Mouse (Mus musculus) liver, postnatal 0 days (tissue): ENCODE results near the gene Zg16. TPM values are rescaled to one million over a fixed set of nuclear protein-coding genes. Genes with fewer than 3 reads are reported as not detected.

ENCODE experiments used
- ATAC-seq: fragments of 200-750 bp; cut with Nextera tagmentation; 2 replicates; pipeline ENCODE4 v1.8.0; 2017; ENCODE audit warnings: mild to moderate bottlenecking, moderate library complexity
- DNase-seq: peaks from one replicate; pipeline ENCODE4 v3.0.0-alpha.2; 2016
- H3K27ac ChIP-seq: fragments of 300-500 bp; sonication (generic); 2 replicates; pipeline ENCODE4 v1.5.1; 2014; ENCODE audit warnings: antibody characterized with exemption, moderate library complexity, mild to moderate bottlenecking, low read depth
- H3K27me3 ChIP-seq: fragments of 300-500 bp; sonication (generic); 2 replicates; pipeline ENCODE4 v1.6.1; 2014; ENCODE audit warnings: low read length, control low read depth, mixed read lengths; ENCODE audit not compliant: insufficient read depth
- H3K36me3 ChIP-seq: fragments of 300-500 bp; sonication (generic); replicated peaks from 2 replicates; pipeline ENCODE4 v1.6.1; 2014; ENCODE audit warnings: mild to moderate bottlenecking, control low read depth, low read length, moderate library complexity, mixed read lengths; ENCODE audit not compliant: insufficient read depth
- H3K4me1 ChIP-seq: fragments of 300-500 bp; sonication (generic); 2 replicates; pipeline ENCODE4 v1.6.1; 2014; ENCODE audit warnings: antibody characterized with exemption, mild to moderate bottlenecking, control low read depth; ENCODE audit not compliant: insufficient read depth
- H3K4me2 ChIP-seq: fragments of 300-500 bp; sonication (generic); 2 replicates; pipeline ENCODE4 v1.6.1; 2014; ENCODE audit warnings: low read depth, mild to moderate bottlenecking, low read length, moderate library complexity, mixed read lengths
- H3K4me3 ChIP-seq: fragments of 300-500 bp; sonication (generic); 2 replicates; pipeline ENCODE4 v1.5.1; 2014; ENCODE audit warnings: low read depth, low read length
- H3K9ac ChIP-seq: fragments of 300-500 bp; sonication (generic); replicated peaks from 2 replicates; pipeline ENCODE4 v1.6.1; 2014; ENCODE audit warnings: mild to moderate bottlenecking, moderate library complexity
- H3K9me3 ChIP-seq: fragments of 300-500 bp; sonication (generic); 2 replicates; pipeline ENCODE4 v1.6.1; 2016; ENCODE audit warnings: mild to moderate bottlenecking, control low read depth, low read length, mixed read lengths
- CTCF ChIP-seq: sonication (generic); IDR thresholded peaks from 2 replicates; pipeline ENCODE4 v1.5.1; 2016; ENCODE audit warnings: antibody characterized with exemption, low read depth
- EP300 ChIP-seq: IDR thresholded peaks from 2 replicates; pipeline ENCODE4 v1.6.1; 2016; ENCODE audit warnings: antibody characterized with exemption, low read depth, mild to moderate bottlenecking
- WGBS: fragments of 180-500 bp; shearing (Covaris S2); extraction: QIAGEN DNeasy Blood & Tissue Kit; methylation state at CpG from one replicate; pipeline ENCODE4 v1.1.7; 2014; ENCODE audit not compliant: insufficient replicate concordance; 5-methylcytosine and 5-hydroxymethylcytosine counted together
- polyA plus RNA-seq: library from polyadenylated mRNA; unstranded; fragments of >200 nt; fragmentation: Nextera tagmentation; extraction: Ambion mirVana; gene quantifications from 2 replicates; pipeline ENCODE4 v1.2.1, GENCODE M21; 2015

Gene Zg16
- polyA plus RNA-seq, 1 experiment from 2014 or later: 0.59 TPM

- Histone ChIP-seq H3K9ac (peak overlapping the region; percentile 98), H3K4me3 (peak overlapping the region; percentile 91), H3K36me3 (peaks cover 37% of the 10 kb centered on the region), H3K27me3 (no peaks in the 10 kb centered on the region), H3K9me3 (no peaks in the 10 kb centered on the region), H3K4me1 (peaks cover 62% of the 10 kb centered on the region), H3K27ac (peak overlapping the region; percentile 99), H3K4me2 (peak overlapping the region; percentile 98)
- TF ChIP-seq EP300 (no peak), CTCF (no peak)
- no peak for DNase-seq
- WGBS: 15% methylated on average over 19 of the region's 19 CpGs
- no peak for ATAC-seq
Measured at GRCm38 (mm10) chr7:127023896-127024690, 63.0 kb downstream of the Zg16 start.

DNA sequence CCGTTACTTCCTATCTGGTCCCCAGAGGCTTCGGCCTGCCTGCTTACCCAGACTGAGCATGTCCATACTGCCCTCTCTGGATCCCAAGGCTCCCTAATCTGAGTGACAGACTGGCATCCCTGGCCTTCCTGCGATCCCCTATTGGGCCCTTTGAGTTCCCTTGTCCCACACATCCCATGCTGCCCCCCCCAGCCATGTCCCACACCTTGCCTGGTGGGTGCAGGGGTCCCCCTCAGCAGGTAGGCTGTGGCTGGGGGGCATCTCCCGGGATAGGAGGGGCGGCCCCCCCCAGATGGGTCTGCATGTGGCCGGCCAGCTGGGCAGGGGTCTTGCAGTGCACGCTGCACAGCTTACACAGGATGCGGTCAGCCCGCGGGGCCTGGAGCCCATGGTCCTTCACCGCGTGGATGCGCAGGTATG is 63.8 kb downstream of the Zg16 start:
- WGBS: 82% methylated on average over 13 of the region's 13 CpGs
- Histone ChIP-seq H3K9ac (peak overlapping the region; percentile 98; the same call in 1 of the 2 replicates), H3K36me3 (peaks cover 29% of the 10 kb centered on the region), H3K27me3 (no peaks in the 10 kb centered on the region), H3K4me2 (peak overlapping the region; percentile 98), H3K27ac (no peak overlapping the region), H3K9me3 (no peaks in the 10 kb centered on the region), H3K4me3 (no peak overlapping the region), H3K4me1 (peaks cover 57% of the 10 kb centered on the region)
- TF ChIP-seq EP300 (no peak), CTCF (no peak)
- ATAC-seq: no peak
- DNase-seq: no peak

GRCm38 (mm10) chr7:127022528-127023271 is 64.4 kb downstream of the Zg16 start:
- no peak for DNase-seq
- no peak overlapping the region for H3K4me3 ChIP-seq
- peak overlapping the region; percentile 26; the same call in 1 of the 2 replicates for H3K9ac ChIP-seq
- 85% methylated on average over 7 of the region's 7 CpGs for WGBS
- TF ChIP-seq CTCF (no peak), EP300 (no peak)
- peak overlapping the region; percentile 98 for H3K4me2 ChIP-seq
- no peak for ATAC-seq
- peaks cover 23% of the 10 kb centered on the region for H3K36me3 ChIP-seq
- peaks cover 55% of the 10 kb centered on the region for H3K4me1 ChIP-seq
- H3K9me3 ChIP-seq: no peaks in the 10 kb centered on the region
- H3K27me3 ChIP-seq: no peaks in the 10 kb centered on the region
- H3K27ac ChIP-seq: 0 out of 2 replicates have a peak overlapping the region, but pooled peaks have one; percentile 39

DNA sequence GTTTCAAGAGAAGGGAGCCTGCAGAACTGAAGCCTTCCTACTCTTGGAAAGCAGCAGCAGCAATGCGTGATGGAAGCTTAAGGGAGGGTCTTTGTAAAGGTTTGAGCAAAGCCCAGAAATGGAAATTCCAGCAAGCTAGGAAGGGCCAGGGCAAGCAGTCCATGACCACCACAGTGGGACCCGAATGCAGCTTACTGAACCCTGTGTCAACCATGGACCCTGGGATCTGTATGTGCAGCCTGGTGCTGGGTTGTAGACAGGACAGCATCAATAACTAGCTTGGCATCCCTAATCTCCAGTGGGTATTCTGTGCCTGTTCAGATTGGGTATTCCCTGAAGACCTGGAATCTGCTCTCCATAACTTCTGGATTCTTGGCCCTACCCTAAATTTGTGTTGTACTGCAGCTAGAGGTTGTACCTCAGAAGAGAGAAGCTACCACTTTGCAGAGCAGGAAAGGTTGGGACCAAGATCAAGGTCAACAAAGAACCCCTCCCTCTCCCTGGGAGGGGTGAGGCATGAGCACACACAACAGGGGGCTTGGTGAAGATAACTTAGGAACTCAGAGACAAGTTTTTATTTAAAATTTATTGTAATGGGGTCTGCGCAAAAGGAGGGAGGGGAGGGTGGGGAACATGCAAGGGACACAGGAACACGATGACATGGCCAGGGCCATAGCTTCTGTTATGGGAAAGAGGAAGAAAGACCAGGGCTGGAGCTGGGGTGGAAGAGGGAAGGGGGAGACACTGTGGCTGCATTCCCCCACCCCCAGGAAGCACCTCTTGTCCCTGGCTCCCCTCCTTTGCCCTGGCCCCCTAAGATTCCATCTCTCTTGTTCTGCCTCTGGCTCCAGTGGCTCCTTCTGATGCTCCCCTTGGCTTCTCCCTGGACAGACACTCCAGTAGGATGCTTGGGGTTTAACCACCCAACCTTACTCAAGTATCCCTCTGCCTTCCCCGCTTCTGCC is 65.3 kb downstream of the Zg16 start:
- peaks cover 23% of the 10 kb centered on the region for H3K36me3 ChIP-seq
- H3K9ac ChIP-seq: peak overlapping the region; percentile 28
- DNase-seq (no peak), ATAC-seq (no peak)
- no peak overlapping the region for H3K4me3 ChIP-seq
- peaks cover 56% of the 10 kb centered on the region for H3K4me1 ChIP-seq
- no peaks in the 10 kb centered on the region for H3K9me3 ChIP-seq
- no peaks in the 10 kb centered on the region for H3K27me3 ChIP-seq
- H3K4me2 ChIP-seq: peak overlapping the region; percentile 68
- TF ChIP-seq EP300: no peak
- no peak for TF ChIP-seq CTCF
- whole genome bisulfite sequencing: 35% methylated on average over 5 of the region's 5 CpGs
- 0 out of 2 replicates have a peak overlapping the region, but pooled peaks have one; percentile 39 for H3K27ac ChIP-seq

- WGBS: 7% methylated on average over 35 of the region's 37 CpGs
- peak within 1 kb of the TSS; percentile 68 for H3K4me2 ChIP-seq
- DNase-seq (no peak), ATAC-seq (no peak)
- peaks cover 23% of the 10 kb centered on the region for H3K36me3 ChIP-seq
- H3K27me3 ChIP-seq: no peaks in the 10 kb centered on the region
- peak within 1 kb of the TSS; percentile 17 for H3K4me3 ChIP-seq
- H3K9ac ChIP-seq: peak within 1 kb of the TSS; percentile 28; the same call in 1 of the 2 replicates
- H3K9me3 ChIP-seq: no peaks in the 10 kb centered on the region
- 0 out of 2 replicates have a peak within 1 kb of the TSS, but pooled peaks have one; percentile 18 for H3K27ac ChIP-seq
- no peak for TF ChIP-seq EP300
- TF ChIP-seq CTCF: no peak
- H3K4me1 ChIP-seq: peaks cover 57% of the 10 kb centered on the region
Measured at GRCm38 (mm10) chr7:127020901-127021562, 66.1 kb downstream of the Zg16 start, which contains the start of the genes Gm42742 and Prrt2. TSS of gene Gm42742 (minus strand) at chr7:127021097. TSS of gene Prrt2 (minus strand) at chr7:127021211.
